Mouse (Mus musculus) heart, adult 2 months (tissue): ENCODE measurements around the gene Bmpr1a.

Experiments used
- CTCF ChIP-seq: fragments of 200-600 bp; IDR thresholded peaks from 2 replicates; pipeline ENCODE4 v1.8.1; 2022; ENCODE audit warnings: antibody characterized with exemption, mild to moderate bottlenecking, moderate library complexity
- EP300 ChIP-seq: fragments of 200-500 bp; IDR thresholded peaks from 2 replicates; pipeline ENCODE4 v1.6.1; 2011; ENCODE audit warnings: low read depth, low read length, control low read depth; ENCODE audit not compliant: insufficient read depth
- POLR2A ChIP-seq: fragments of 200-500 bp; IDR thresholded peaks from 2 replicates; pipeline ENCODE4 v1.6.1; 2011; ENCODE audit warnings: mild to moderate bottlenecking, low read depth, low read length, control low read depth; ENCODE audit not compliant: insufficient read depth

GRCm38 (mm10) chr14:34514120-34514519 lies 11.0 kb upstream of the Bmpr1a start:
- TF ChIP-seq CTCF (peak; percentile 45), POLR2A (no peak), EP300 (no peak)
